Mouse (Mus musculus) embryo, embryonic 11.5 days (tissue): ENCODE measurements around the gene Afap1.

ENCODE experiments used
- DNase-seq: peaks from one replicate; pipeline ENCODE4 v3.0.0-alpha.2; 2012; ENCODE audit warnings: low read depth, low spot score

Gene Afap1

DNA sequence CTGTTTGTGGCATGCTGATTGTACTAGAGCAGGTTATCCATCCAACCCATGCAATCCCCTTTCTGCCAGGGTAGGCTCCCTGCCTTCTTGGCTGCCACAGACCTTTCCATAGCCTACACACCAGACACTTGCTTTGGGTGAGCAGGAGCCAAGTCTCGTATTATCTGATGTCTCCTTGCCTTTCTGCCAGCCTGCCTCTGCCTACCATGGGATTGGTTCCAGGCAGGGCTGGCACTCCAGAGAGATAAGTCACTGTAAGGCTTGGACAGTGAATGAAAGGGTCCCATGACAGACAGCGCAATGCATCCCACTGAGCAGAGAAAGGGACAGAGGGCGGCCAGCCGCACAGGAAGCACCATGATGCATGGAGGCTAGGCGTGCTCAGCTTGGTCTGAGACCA lies 146.5 kb downstream of the Afap1 start:
- DNase-seq: no peak

DNA sequence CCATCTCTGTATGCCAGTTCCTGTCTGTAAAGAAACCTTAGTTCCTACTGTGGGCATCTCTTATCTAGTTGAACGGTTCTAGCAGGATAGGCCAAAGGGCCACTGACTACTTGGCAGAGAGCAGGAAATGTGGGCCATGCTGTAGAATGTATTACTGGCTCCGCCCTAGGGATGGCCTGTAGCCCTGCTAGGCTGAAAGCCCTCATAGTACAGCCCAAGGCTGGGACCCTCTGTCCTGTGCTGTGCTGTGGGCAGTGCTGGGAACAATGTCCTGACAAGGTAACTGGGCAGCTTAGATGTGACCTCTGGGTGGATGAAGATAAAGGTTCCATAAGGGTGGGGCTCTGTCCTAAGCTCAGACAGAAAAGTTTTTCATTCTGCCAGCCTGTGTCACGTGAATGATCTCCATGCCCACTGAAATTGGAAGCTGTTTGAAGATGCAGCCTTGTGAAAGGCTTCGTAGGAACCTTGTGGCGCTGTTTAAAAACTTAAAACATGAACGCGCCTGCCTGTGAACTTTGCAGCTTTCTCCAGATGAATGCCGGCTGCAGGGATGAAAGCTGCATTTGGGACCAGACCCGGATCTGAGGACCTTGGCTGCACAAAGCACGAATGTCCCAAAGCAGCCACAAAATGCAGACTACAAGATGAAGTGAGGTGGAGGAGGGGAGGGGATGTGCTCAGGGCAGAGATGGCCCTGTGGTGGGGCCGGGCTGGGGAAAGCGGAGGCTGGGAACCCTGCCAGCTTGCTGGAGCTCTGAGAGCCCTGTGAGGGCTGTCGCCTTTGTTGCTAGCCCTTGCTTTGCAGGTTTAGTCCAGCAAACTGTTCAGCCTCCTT lies 147.5 kb downstream of the Afap1 start:
- DNase-seq: no peak

DNA sequence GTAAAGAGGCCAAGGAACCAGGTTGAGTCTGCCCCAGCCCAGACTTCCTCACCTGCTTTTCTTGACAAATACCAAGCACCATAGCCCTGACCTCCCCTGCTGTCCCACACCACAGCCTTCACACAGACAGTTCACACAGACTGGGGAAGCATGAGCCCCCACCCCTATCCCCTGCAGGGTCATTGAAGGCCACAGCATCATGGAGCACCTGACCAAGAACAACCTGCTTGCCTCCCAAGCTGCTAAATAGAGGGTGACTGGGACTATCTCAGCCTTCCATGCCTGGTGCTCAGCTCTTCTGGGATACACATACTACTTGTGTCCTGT lies 148.1 kb downstream of the Afap1 start:
- DNase-seq: no peak

DNA sequence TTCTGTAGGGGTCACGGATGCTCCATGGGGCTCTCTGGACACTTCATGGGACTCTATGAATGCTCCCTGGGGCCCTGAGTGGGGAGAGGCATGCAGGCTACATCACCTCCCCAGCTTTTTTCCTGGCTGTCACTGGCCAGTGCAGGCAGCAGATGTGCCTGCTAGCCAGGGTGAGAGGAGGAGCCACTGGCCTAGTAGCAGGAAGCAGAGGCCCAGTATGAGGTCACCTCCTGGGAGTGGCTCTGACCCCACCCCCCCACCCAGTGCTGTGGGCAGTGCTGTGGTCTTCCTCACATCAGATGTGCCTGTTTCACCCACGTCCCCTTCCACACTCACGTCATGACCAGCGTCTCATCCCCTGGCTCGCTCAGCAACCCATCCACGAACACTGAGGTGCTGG lies 148.6 kb downstream of the Afap1 start:
- no peak for DNase-seq

DNA sequence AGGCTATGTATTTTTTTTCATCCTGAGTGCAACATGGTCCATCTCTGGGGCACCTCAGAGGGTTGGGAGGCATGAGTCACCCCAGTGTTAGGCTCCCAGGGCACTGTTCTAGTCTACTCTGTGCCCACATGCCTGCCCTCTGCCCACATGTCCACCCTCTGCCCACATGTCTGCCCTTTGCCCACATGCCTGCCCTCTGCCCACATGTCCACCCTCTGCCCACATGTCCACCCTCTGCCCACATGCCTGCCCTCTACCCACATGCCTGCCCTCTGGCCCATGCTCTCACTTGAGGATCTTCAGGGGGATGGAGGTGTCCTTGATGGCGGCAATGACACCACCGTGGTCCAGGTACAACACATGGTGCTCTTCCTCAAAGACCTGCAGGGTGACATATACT lies 150.0 kb downstream of the Afap1 start:
- no peak for DNase-seq
